Mouse (Mus musculus) Muller cell, postnatal 12 days (primary cell): ENCODE measurements around the gene Tenm3.

Experiments
- DNase-seq: peaks from one replicate; pipeline ENCODE4 v3.0.0-alpha.2; 2015; ENCODE audit errors: inconsistent ontology term

Tenm3 gene

GRCm38 (mm10) chr8:48670387-48670786 is 173.4 kb downstream of the Tenm3 start:
- no peak for DNase-seq

DNA sequence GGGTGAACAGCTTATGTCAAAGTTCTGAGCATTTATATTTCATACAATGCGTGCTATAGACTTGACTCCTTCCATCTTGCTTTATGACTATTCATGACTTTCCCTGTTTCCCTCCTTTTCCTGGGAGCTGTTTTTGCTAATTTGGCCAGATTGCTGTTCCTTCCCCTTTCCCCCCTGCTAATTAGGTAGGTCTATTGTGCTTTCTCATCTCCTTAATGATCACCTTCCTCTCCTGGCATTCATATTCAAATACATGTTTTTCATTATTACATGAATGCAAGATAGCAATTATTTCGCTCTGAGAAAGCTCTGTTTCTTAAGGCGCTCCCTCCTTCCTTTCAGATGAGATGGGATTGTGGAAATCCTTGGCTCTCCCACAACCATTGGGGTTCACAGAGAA is 178.6 kb downstream of the Tenm3 start:
- no peak for DNase-seq

GRCm38 (mm10) chr8:48659226-48659625 is 184.5 kb downstream of the Tenm3 start:
- DNase-seq = no peak

- no peak for DNase-seq
Observed at GRCm38 (mm10) chr8:48655381-48656043, 188.2 kb downstream of the Tenm3 start.

GRCm38 (mm10) chr8:48649845-48650244 is 193.9 kb downstream of the Tenm3 start:
- no peak for DNase-seq

DNA sequence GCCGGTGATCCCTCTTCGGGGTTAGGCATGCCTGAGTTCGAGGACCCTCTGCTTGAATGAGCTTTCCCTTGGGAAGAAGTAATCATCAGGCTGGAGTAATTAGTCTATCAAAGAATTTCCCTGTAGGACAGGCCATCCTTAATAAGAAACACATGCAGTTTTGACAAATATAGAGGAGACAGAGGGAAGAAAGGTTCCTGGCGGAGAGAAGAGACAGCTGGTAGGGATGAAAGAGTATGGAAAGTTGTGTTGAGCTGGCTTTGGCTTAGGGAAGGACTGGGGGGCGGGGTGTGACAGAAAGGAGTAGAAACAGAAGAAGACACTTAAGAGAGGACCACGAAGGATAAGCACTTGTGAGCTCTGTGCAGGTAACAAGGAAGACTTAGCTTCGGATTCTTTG is 194.3 kb downstream of the Tenm3 start:
- DNase-seq = no peak

- no peak for DNase-seq
Observed at GRCm38 (mm10) chr8:48646110-48646509, 197.6 kb downstream of the Tenm3 start.

GRCm38 (mm10) chr8:48638129-48638528 is 205.6 kb downstream of the Tenm3 start:
- no peak for DNase-seq

DNA sequence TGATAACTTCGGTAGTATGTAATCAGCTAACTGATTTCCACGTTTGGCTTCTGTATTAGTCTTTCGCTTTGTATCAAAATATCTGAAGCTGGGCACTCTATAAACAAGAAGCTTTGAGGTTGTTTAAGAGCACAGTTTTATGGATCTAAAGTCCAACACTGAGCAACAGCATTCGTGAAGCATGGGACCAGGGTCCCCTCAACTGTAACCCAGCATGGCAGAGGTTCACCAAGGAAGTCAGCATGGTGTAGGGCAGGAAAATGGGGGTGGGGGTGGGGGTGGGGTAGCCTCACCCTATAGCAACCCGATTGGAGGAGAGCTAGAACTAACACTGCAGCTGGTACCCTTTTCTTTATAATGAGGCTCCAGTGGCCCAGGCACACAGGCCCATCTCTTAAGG is 206.8 kb downstream of the Tenm3 start:
- DNase-seq = no peak

GRCm38 (mm10) chr8:48635815-48636214 is 207.9 kb downstream of the Tenm3 start:
- no peak for DNase-seq

- DNase-seq = no peak
Observed at GRCm38 (mm10) chr8:48633426-48633825, 210.3 kb downstream of the Tenm3 start.

DNA sequence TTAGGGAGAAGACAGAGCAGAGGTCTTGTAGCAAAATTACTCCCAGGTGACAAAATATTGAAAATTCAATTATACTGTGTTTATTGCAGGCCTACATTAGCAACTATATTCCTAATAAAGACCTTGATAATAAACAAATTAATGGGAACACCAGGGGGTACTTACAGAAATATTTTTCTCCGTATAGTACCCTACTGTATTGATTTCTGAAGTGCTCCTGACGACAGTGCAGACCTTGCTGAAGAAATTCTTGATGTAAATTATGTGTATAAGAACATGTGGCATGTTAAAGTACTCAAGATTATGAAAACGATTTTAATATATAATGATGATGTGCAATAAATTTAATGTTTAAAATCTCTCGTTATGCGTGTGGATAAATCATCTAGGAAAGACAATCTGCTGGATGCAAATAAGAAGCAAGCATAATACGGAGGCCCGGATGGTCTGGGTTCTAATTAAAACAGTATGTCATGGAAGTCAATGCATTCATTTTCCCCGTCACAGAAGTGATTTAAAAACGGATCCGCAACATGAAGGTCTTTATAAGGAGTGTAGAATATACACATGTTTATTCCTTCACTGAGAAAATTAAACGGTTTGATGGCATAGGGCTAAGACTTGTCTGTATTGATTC is 221.1 kb downstream of the Tenm3 start:
- no peak for DNase-seq

DNA sequence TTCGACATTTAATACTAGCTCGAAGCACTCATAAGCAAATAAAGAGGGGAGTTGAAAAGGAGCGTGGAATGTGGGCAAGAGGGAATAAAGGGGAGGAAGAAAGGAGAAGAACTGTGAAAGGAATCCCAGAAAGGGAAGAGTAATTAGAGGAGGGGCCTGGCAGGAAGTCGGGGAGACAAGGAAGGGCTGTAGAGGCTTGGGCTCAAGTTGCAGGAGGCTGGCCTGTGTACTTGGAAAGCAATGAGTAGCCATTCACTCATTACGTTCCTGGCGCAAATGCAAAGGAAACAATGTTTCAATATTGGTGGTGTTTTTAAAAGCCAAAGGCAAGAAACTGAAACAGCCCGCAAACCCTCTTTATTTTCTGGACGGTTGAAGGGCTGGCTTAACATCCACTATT is 228.7 kb downstream of the Tenm3 start:
- DNase-seq = no peak

DNA sequence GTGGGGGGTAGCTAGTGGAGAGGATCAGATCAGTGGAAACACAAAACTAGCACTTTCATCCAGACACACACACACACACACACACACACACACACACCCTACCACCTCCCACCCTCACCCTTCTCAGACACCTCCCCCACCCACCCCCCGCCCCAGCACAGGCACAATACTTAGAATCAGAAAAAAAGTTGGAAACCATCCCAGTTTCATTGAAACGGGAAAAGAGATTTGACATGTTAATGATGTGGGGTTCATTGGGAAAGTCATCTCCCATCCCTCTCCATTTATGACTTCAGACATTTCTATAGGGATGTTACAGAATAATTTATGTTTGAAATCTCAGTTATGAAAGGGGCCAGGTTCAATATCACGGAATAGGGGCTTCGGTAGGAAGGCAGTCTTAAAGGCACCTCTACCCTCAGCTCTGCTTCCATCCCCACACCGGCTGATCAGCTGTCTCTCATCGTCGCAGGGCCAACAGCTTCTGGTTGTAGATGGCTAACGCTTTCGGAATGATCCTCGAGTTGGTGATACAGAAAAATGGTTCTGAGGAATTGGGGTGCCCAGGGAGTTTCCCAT is 231.7 kb downstream of the Tenm3 start:
- DNase-seq = no peak

- no peak for DNase-seq
Observed at GRCm38 (mm10) chr8:48611126-48611525, 232.6 kb downstream of the Tenm3 start.

GRCm38 (mm10) chr8:48610316-48610715 is 233.4 kb downstream of the Tenm3 start:
- no peak for DNase-seq

GRCm38 (mm10) chr8:48609684-48610083 is 234.1 kb downstream of the Tenm3 start:
- no peak for DNase-seq

DNA sequence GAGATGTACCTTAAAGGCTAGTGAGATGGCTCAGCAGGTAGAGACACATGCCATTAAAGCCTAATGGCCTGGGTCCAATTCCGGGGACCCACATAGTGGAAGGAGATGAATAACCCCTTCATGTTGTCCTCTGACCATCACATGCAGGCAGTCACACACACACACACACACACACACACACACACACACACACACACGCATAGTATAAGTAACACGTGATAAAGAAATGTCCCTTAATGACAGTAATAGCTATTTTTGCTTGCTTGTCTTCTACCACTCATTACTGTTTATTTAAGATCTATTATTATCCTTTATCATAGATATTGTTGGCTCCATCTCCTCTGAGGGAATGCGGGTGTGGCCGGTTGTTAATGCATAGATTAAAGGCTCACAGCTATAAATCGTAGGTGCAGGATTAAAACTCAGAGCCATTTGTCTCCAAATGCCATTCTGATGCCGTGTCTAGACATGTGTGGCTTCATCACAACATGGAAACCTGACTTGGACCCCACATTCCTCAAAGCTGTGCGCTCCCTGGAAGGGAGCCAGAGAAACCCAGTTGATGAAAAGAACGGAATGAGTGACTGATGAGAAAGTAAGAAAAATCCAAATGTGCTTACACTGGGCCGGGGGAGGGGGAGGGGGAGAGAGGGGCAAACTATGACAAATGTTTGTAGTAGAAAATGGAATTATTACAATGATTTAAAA is 239.4 kb downstream of the Tenm3 start:
- DNase-seq = no peak

GRCm38 (mm10) chr8:48603165-48603840 is 240.4 kb downstream of the Tenm3 start:
- DNase-seq = no peak

DNA sequence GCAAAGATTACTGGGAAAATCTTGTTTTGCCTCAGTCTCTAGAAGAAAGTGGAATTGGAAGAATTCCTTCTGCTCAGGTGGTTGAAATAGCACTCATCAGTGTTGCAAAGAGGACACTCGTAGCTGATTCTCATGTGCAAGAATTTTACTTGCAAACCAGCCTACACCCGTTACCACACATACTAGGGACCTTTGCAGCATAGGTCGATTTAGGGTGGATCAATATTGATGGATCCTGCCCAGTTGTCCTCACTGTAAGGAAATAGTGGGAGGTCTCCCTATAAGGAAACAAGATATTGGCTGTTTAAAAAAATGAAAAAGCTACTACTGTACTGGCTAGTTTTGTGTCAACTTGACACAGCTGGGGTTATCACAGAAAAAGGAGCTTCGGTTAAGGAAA is 242.1 kb downstream of the Tenm3 start:
- no peak for DNase-seq

- no peak for DNase-seq
Observed at GRCm38 (mm10) chr8:48599028-48599427, 244.7 kb downstream of the Tenm3 start.

DNA sequence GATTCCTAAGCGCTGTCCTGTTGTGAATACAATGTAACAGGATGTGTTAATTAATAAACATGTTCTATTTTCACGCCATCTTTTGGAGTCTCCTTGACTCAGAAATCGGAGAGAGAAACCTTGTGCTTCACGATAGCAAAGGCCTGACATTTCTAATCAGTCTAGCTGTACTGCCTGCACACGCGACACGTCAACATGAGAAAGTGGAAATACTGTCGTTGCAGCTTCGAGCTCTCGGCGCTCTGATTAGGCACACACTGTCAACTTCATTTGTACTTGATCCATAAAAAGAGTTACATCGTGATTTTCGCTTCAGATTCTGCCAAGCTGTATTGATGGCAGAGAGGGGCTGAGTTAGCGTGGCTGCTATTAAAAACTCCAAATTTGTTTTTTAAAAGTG is 247.4 kb downstream of the Tenm3 start:
- DNase-seq = no peak
